Mouse (Mus musculus) kidney, postnatal 4 days (tissue): ENCODE results near the gene Gm36864.
A peak's percentile ranks its signal among the peaks of the same experiment; 100 is the strongest.
"Not testable (repeated sequence)": the region's sequence is repeated elsewhere in the genome, so short reads cannot be mapped to it uniquely, and the experiment has no call there.

Experiments used
- DNase-seq, 2 experiments: peaks; one replicate each; pipeline ENCODE4 v3.0.0; 2021; ENCODE audit warnings: mixed read lengths in 2 of 2

Gene Gm36864

GRCm38 (mm10) chr7:44235909-44236308 is at the start of gene Gm36864:
Gene Gm36864, plus strand, starts transcription at chr7:44236177.
- no peak for DNase-seq

GRCm38 (mm10) chr7:44186516-44186915 is 49.5 kb upstream of the Gm36864 start:
- DNase-seq, result peak in 1 of 2 experiments; percentile 10

DNA sequence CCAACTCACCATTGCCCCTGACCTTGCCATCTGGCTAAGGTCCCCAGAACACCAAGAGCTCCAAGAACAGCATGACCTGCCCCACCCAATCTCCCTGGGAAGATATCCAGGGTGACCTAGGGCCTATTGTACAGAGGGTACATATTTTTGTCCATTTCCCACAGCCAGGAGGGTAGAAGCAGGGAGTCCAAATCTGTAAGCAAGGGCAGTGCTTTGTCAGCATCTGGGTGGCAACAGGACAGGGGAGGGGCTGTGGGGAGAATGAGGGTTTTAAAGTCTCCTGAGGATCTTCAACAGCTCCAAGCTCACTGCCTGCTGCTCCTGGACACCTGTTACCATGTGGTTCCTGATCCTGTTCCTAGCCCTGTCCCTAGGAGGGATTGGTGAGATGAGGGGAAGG is 48.0 kb upstream of the Gm36864 start, which contains the start of gene Klk1b24:
Gene Klk1b24 (plus strand): TSS at position 301 of the 400 bp plus-strand sequence.
- DNase-seq, result not testable (repeated sequence)

DNA sequence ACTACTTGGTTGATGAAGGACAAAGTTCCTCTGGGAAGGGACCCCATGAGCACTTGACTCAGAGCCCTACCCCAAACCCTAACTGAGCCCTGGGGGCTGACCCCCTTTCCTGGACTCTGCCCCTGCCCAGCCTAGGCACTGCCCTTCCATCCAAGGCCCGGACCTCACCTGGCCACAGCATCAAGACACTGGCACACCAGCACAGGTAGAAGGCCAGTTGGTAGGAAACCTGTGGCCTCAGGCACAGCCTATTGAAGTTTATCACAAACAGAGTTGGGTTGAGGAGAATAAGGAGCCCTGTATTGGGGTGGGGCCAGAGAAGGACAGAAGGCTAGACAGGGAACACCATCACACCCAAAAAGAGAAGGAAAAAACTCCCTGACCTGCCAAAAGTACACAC is 42.5 kb upstream of the Gm36864 start:
- DNase-seq, result not testable (repeated sequence)

DNA sequence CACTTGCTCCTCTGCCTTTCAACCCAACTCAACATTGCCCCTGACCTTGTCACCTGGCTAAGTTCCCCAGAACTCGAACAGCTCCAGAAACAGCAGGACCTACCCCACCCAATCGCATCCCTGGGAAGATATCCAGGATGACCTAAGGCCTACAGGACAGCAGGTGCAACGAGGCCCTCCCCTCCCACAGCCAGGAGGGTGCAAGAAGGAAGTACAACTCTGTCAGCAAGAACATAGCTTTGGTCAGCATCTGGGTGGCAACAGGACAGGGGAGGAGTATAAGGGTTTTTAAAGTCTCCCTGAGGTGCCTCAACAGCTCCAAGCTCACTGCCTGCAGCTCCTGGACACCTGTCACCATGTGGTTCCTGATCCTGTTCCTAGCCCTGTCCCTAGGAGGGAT is 38.1 kb upstream of the Gm36864 start, which contains the start of gene Klk1b3:
Gene Klk1b3 (plus strand): TSS at position 301 of the 400 bp plus-strand sequence.
- DNase-seq, result no peak

DNA sequence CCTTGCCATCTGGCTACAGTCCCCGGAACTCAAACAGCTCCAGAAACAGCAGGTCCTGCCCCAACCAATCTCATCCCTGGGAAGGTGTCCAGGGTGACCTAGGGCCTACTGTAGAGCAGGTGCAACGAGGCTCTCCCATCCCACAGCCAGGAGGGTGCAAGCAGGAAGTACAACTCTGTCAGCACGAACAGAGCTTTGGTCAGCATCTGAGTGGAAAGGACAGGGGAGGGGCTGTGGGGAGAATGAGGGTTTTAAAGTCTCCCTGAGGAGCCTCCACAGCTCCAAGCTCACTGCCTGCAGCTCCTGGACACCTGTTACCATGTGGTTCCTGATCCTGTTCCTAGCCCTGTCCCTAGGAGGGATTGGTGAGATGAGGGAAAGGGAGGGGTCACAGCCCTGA is 28.8 kb upstream of the Gm36864 start, which contains the start of gene Klk1b4:
Gene Klk1b4 (plus strand): TSS at position 301 of the 400 bp plus-strand sequence.
- DNase-seq, result not testable (repeated sequence)

GRCm38 (mm10) chr7:44208307-44208706 is 27.7 kb upstream of the Gm36864 start:
- no peak for DNase-seq

DNA sequence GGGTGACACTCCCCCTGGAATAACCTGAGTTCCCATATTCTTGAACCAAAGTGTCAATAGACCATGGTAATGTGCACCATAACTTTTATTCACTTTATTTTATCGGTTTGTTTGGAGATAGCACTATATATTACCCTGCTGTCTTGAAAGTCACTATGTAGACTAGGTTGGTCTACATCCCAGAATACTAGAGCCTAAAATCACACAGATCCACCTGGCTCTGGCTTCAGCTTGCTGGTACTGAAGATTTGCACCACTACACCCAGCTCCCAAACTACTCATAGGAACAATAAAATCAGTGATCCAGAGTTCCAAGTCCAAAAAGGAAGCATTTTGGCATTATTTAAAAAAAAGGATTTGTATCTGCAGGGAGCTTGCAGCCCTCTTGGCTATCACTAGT is 20.3 kb upstream of the Gm36864 start, which contains the start of gene Klk1b5:
Gene Klk1b5 (plus strand): TSS at position 301 of the 400 bp plus-strand sequence.
- DNase-seq, result no peak

GRCm38 (mm10) chr7:44221601-44222000 is 14.4 kb upstream of the Gm36864 start:
- not testable (repeated sequence) for DNase-seq

GRCm38 (mm10) chr7:44222335-44222734 is 13.6 kb upstream of the Gm36864 start:
- DNase-seq, result not testable (repeated sequence)

- DNase-seq, result no peak
Measured at GRCm38 (mm10) chr7:44225076-44225475, 10.9 kb upstream of the Gm36864 start, which contains the start of gene Klk1. Gene Klk1, plus strand, starts transcription at chr7:44225360.

- no peak for DNase-seq
Measured at GRCm38 (mm10) chr7:44239913-44240312, 3.9 kb downstream of the Gm36864 start.

DNA sequence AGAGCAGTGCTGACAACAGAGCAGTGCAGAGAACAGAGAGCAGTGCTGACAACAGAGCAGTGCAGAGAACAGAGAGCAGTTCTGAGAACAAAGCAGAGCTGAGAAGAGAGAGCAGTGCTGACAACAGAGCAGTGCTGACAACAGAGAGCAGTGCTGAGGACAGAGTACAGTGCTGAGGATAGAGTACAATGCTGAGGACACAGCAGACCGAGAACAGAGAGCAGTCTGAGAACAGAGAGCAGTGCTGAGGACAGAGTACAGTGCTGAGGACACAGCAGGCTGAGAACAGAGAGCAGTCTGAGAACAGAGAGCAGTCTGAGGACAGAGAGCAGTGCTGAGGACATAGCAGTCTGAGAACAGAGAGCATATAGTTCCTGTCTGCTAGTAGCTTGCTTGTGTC is 4.7 kb downstream of the Gm36864 start:
- no peak for DNase-seq

- no peak for DNase-seq
Measured at GRCm38 (mm10) chr7:44241163-44241562, 5.2 kb downstream of the Gm36864 start.

DNA sequence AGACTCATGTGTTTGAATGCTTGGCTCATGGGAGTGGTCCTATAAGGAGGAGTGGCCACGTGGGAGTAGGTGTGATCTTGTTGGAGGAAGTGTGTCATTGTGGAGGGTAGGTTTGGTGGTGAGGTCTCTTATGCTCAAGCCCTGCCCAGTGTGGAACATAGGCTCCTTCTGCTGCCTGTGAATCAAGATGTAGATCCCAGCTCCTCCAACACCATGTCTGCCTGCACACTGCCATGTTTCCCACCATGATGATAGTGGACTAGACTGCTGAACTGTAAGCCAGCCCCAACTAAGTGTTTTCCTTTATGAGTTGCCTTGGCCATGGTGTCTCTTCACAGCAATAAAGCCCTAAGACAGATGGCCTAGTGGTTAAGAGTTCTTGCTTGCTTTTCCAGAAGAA is 8.1 kb downstream of the Gm36864 start:
- no peak for DNase-seq

- DNase-seq, result peak; percentile 93 to 95
Measured at GRCm38 (mm10) chr7:44246055-44246983, 10.3 kb downstream of the Gm36864 start, which contains the start of the genes 1700028J19Rik and 2410002F23Rik. Gene 1700028J19Rik, minus strand, starts transcription at chr7:44246695. Gene 2410002F23Rik, plus strand, starts transcription at chr7:44246722.

- peak; percentile 65 to 81 for DNase-seq
Measured at GRCm38 (mm10) chr7:44246984-44247470, 11.1 kb downstream of the Gm36864 start.

DNA sequence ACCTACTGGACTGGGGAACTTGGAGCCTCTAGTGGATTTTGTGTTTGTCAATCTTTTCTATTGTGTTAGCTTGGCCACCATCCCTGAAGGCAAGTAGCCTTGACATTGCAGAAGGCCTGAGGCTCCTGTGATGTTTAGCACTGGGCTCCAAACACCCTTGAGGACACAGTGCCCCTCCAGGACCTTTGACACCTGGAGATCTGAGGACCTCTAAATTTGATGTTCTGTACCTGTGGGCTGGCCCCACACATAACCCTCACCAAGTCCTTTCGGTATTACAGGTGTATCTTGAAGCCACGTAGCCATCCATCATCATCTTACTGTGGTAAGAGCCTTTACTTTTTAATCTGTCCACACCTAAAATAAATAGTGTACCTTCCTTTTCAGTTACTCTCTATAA is 12.0 kb downstream of the Gm36864 start:
- no peak for DNase-seq

DNA sequence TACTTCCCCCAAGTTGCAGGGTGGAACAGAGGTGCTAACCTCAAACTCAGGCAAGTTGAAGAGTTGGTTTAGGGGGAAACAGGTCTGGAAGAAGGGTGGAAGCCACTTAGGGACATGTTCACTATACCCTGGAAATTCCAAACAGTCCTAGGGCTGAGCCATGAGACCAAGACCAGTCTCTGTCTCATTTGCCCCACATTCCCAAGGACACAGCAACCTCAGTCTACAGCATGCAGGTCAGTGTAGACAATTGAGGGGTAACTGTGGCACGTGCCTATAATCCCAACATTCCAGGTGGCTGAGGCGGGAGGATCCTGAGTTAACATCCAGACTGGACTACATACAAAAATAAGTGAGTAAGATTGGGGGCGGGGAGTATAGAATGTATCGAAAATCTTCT is 13.3 kb downstream of the Gm36864 start:
- no peak for DNase-seq

DNA sequence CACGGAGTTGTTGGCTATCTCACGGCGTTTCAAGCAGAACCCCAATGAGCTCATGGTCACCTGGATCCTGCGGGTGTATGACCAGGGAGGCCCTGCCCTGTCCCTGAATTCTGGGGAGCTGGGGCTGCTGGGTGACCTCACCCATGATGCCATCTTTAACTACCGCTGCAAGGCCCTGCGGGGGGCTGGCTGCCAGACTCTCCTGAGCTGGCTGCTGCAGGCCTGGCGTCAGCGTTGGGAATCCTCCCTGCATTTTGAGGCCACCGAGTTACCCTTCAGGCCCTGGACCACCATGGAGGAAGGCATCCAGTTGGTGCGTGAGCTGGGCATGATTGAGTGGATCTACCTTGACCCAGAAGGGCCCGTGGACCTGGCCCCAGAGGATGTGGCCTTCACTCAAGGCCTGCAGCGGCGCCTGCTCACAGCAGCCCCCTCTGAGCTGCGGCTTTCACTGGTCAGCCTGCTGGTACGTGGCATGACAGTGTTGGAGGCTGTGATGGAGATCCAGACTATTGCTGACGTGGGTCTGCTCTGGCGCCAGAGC is 14.8 kb downstream of the Gm36864 start:
- DNase-seq, result not testable (repeated sequence)

DNA sequence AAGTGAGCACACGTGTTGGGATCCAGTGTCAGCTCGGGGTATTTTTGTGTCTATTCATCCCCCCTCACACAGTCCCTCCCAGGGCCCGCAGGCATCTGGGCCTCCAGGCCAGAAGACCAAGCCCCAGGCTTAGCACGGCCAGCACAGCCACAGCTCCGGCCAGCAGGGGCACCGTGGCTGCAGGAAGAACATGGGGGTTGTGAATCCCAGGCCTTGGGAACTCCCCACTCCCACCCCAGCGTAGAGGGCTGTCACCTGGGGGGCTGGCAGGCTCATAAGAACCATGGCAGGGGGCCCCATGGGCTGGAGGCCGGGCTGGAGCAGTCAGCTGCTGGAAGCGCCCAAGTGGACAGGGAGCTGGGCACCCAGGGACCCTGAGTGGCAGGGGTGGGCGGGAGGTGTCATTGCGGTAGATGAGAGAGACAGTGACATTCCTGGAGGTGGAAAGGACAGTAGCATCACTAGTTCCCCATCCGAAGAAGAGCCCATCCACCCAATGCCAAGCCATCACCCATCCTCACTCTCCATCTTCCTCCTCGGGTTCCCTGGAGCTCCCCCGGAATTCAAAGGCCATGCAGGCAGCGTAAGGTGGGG is 17.1 kb downstream of the Gm36864 start:
- DNase-seq, result peak; percentile 19 to 26

DNA sequence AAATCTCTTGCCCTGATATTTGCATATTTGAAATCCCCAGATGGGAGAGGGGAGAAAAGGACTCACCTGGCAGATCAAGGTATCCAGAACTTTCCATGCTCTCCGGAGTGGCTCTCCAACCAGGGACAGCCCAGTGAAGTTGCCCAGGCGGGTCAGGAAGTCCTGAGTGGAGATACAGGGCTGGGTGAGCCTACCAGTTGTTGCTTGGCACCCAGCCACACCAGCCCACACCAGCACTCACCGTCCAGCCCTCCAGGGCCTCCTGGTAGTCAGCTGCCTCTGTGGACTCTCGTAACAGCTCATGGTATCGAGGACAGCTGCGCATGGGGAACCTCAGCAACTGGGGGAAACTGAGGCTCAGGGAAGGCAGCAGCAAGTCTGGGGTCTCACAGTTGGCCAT is 19.0 kb downstream of the Gm36864 start:
- DNase-seq, result peak; percentile 18 to 20

DNA sequence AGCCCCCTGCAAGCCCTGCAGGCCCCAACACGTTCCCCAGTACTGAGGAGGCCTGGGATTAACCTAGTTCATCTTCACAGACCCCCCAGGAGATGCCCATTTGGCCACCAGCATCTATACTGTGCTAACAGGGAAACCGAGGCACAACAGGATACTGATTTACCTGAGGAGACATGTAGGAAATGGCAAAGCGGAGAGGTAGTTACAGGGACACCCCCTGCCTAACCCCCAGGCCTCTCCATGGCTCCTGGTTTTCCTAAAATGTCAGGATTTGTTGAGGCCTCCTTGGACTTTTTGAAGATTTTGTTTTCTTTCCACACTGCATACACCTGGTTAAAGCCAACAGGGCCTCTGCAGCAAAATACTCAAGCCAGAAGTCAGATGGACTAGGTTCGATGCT is 21.3 kb downstream of the Gm36864 start, which contains the start of gene Acp4:
Gene Acp4 (minus strand): TSS at position 101 of the 400 bp plus-strand sequence.
- no peak for DNase-seq
